Comparison of ENCODE assay signal across 9 mouse cellular contexts in genomic region chr13:98534190-98534912, GRCm38 (mm10). TPM values are rescaled to one million over a fixed set of nuclear protein-coding genes. Genes with fewer than 3 reads are reported as not detected.
A peak's percentile ranks its signal among the peaks of the same experiment; 100 is the strongest.
DNase-seq lines count a peak whose midpoint lies in the region; ATAC-seq lines count a peak whose summit lies in the region.
"Had no signal": no experiment of that assay in that cellular context is flagged by ENCODE, and none has a peak within 500 bp of the region (broad histone marks: within the 10 kb centered on the region; RNA-seq: fewer than 3 reads in every experiment).

No protein-coding gene starts in this region.

- H3K4me1 ChIP-seq in embryonic facial prominence, embryonic 13.5 days = peaks cover 59% of the 10 kb centered on the region
- peaks cover 11% of the 10 kb centered on the region for H3K4me1 ChIP-seq in midbrain, embryonic 16.5 days (ENCODE audit: control insufficient read depth, insufficient read depth, low read length)

- peak; percentile 66 for DNase-seq in ovary, adult 18-20 months (ENCODE audit: low spot score)
- no peak for DNase-seq in ovary, postnatal 10 days (ENCODE audit: low spot score)
- DNase-seq in heart, postnatal 10 days = peak; percentile 48 to 56
- peak; percentile 87 for DNase-seq in kidney, postnatal 25 days

- peak overlapping the region; percentile 50 for H3K4me2 ChIP-seq in embryonic facial prominence, embryonic 13.5 days
- H3K4me2 ChIP-seq in midbrain, embryonic 16.5 days (ENCODE audit: low read length) = peak overlapping the region; percentile 55

- no peak for ATAC-seq in embryonic facial prominence, embryonic 13.5 days (ENCODE audit: insufficient number of reproducible peaks, insufficient read depth, low FRiP score, low TSS enrichment, low read depth)
- peak; percentile 82 for ATAC-seq in midbrain, embryonic 16.5 days
- no peak for ATAC-seq in erythroblast, adult 5-6 weeks (replicated peaks; ENCODE audit: low FRiP score, poor library complexity, severe bottlenecking)
- ATAC-seq in megakaryocyte progenitor cell, adult 5-6 weeks (replicated peaks; ENCODE audit: poor library complexity) = no peak

- H3K9me3 ChIP-seq in embryonic facial prominence, embryonic 13.5 days = no peaks in the 10 kb centered on the region
- no peaks in the 10 kb centered on the region for H3K9me3 ChIP-seq in midbrain, embryonic 16.5 days (replicated peaks; ENCODE audit: control insufficient read depth, low read length, poor library complexity, severe bottlenecking)

- 20% methylated on average over 18 of the region's 18 CpGs for WGBS in embryonic facial prominence, embryonic 13.5 days
- WGBS in midbrain, embryonic 16.5 days = 14% methylated on average over 18 of the region's 18 CpGs

- H3K36me3 ChIP-seq in embryonic facial prominence, embryonic 13.5 days = 0 out of 2 replicates have a peak, but pooled peaks cover 3% of the 10 kb centered on the region
- H3K36me3 ChIP-seq in midbrain, embryonic 16.5 days (ENCODE audit: control insufficient read depth, insufficient read depth, low read length) = no peaks in the 10 kb centered on the region

- peaks cover 9% of the 10 kb centered on the region; the same call in 1 of the 2 replicates for H3K27me3 ChIP-seq in embryonic facial prominence, embryonic 13.5 days
- H3K27me3 ChIP-seq in midbrain, embryonic 16.5 days (ENCODE audit: control insufficient read depth, insufficient read depth, low read depth, low read length) = peaks cover 23% of the 10 kb centered on the region; the same call in 1 of the 2 replicates

- peak overlapping the region; percentile 11; the same call in 1 of the 2 replicates for H3K4me3 ChIP-seq in embryonic facial prominence, embryonic 13.5 days
- peak overlapping the region; percentile 25 for H3K4me3 ChIP-seq in midbrain, embryonic 16.5 days (ENCODE audit: low read depth, low read length)

- no peak overlapping the region for H3K9ac ChIP-seq in embryonic facial prominence, embryonic 13.5 days
- H3K9ac ChIP-seq in midbrain, embryonic 16.5 days (ENCODE audit: low read depth, low read length) = no peak overlapping the region

- no peak overlapping the region for H3K27ac ChIP-seq in embryonic facial prominence, embryonic 13.5 days
- no peak overlapping the region for H3K27ac ChIP-seq in midbrain, embryonic 16.5 days (ENCODE audit: low read length)

- intact Hi-C loops in heart, postnatal 10 days (cut with DNase I) = no loop called here

RNA-seq across cellular contexts. Expression of gene Gm10320, which starts 42.5 kb away (rescaled TPM):
- polyA plus RNA-seq in embryonic facial prominence, embryonic 13.5 days (2015; fragmentation: Nextera tagmentation; extraction: Ambion mirVana) = 1.4 and 6.5 TPM in 2 replicates
- not detected for total RNA-seq in heart, postnatal 10 days (2021)
- 1.0 and 1.2 TPM in 2 replicates for polyA plus RNA-seq in midbrain, embryonic 16.5 days (2015; fragmentation: Nextera tagmentation; extraction: Ambion mirVana)
- total RNA-seq in erythroblast, adult 5-6 weeks (2015; ENCODE audit: low replicate concordance) = 2.3 and 7.1 TPM in 2 replicates
- total RNA-seq in erythroblast, adult 5-6 weeks (2017; ENCODE audit: low replicate concordance) = not detected in 2 replicates
- 14.4 and 15.0 TPM in 2 replicates for total RNA-seq in megakaryocyte progenitor cell, adult 5-6 weeks (2015)
- total RNA-seq in megakaryocyte progenitor cell, adult 5-6 weeks (2017) = 0.54 and 1.7 TPM in 2 replicates
- total RNA-seq: layer of hippocampus, adult 18-20 months had no signal
